Mouse (Mus musculus) lung, postnatal 25 days (tissue): ENCODE measurements around the gene Naa40.
A peak's percentile ranks its signal among the peaks of the same experiment; 100 is the strongest.

Source experiments
- DNase-seq: peaks from one replicate; pipeline ENCODE4 v3.0.0; 2022; ENCODE audit warnings: low spot score

Naa40 gene

GRCm38 (mm10) chr19:7181496-7181895 is 59.5 kb downstream of the Naa40 start:
- no peak for DNase-seq

GRCm38 (mm10) chr19:7180756-7181405 is 60.1 kb downstream of the Naa40 start:
- peak; percentile 44 for DNase-seq

- DNase-seq = no peak
Observed at GRCm38 (mm10) chr19:7178841-7179452, 62.0 kb downstream of the Naa40 start.

GRCm38 (mm10) chr19:7177804-7178511 is 63.0 kb downstream of the Naa40 start:
- no peak for DNase-seq

DNA sequence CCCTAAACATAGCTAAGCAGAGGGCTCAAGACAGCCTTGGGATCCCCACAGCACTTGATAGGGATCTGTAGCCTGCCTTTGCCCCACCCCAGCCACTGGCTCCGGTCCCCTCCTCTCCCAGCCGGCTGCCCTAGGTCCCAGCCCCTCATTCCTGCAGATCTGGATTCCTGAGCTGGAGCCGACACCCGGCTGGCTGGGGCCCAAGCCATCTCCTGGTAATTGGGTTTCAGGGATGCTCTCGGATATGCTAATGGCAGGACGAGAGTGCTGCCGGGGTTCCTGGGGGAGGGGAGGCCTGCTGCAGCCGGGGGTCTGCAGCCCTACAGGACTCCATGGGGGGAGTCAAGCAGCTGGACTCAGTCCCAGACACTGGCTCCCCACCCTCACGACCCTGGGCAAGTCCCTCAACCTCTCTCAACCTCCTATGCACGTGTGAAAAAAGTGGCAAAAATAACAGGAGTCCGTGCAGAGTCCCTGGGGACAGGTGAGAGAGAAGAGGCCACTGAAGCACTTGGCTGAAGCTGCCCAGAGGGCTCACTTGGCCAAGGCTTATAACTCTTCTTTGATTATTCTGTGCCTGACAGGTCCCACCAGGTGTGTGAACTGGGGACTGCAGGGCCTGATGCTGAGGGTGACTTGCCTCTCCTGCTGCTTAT is 64.8 kb downstream of the Naa40 start:
- DNase-seq = no peak
